ENCODE assay signal across 16 mouse cellular contexts in genomic region chr13:107760511-107760910, GRCm38 (mm10).
"Had no signal": no experiment of that assay in that cellular context is flagged by ENCODE, and none has a peak within 500 bp of the region (broad histone marks: within the 10 kb centered on the region; RNA-seq: fewer than 3 reads in every experiment).

No protein-coding gene starts in this region.

- H3K4me3 ChIP-seq: midbrain, embryonic 10.5 days; midbrain, embryonic 12.5 days; midbrain, embryonic 15.5 days; myocyte; neural tube, embryonic 13.5 days; neural tube, embryonic 15.5 days; stomach, embryonic 15.5 days had no signal

- H3K27me3 ChIP-seq: midbrain, embryonic 12.5 days; midbrain, embryonic 15.5 days; neural tube, embryonic 13.5 days; neural tube, embryonic 15.5 days; stomach, embryonic 15.5 days had no signal

- DNase-seq: lung, adult 18-20 months; lung, postnatal 10 days; lung, postnatal 4 days; right cerebral cortex, adult 18-20 months; thymus, postnatal 14 days; thymus, postnatal 36 days had no signal

- H3K9ac ChIP-seq: liver, embryonic 14.5 days; lung, embryonic 14.5 days; midbrain, embryonic 12.5 days; midbrain, embryonic 15.5 days; neural tube, embryonic 13.5 days; neural tube, embryonic 15.5 days; stomach, embryonic 15.5 days had no signal

- H3K36me3 ChIP-seq: midbrain, embryonic 15.5 days; neural tube, embryonic 15.5 days; stomach, embryonic 15.5 days had no signal

- H3K27ac ChIP-seq: liver, embryonic 14.5 days; midbrain, embryonic 10.5 days; midbrain, embryonic 12.5 days; midbrain, embryonic 15.5 days; neural tube, embryonic 13.5 days; neural tube, embryonic 15.5 days; stomach, embryonic 15.5 days; stomach, postnatal 0 days had no signal

- ATAC-seq: midbrain, embryonic 15.5 days had no signal

- H3K4me2 ChIP-seq: lung, embryonic 14.5 days; midbrain, embryonic 12.5 days; midbrain, embryonic 15.5 days; neural tube, embryonic 13.5 days; neural tube, embryonic 15.5 days; stomach, embryonic 15.5 days had no signal

- H3K4me1 ChIP-seq: midbrain, embryonic 10.5 days; midbrain, embryonic 12.5 days; midbrain, embryonic 15.5 days; stomach, embryonic 15.5 days had no signal

- H3K9me3 ChIP-seq: midbrain, embryonic 10.5 days; midbrain, embryonic 12.5 days; midbrain, embryonic 15.5 days; neural tube, embryonic 13.5 days; neural tube, embryonic 15.5 days; stomach, embryonic 15.5 days had no signal
